Mouse (Mus musculus): ENCODE data around the gene Fryl.

Gene Fryl

GRCm38 (mm10) chr5:73157009-73157408 is 99.4 kb downstream of the Fryl start:
- no peak for DNase-seq (ENCODE audit: low spot score)

- DNase-seq (ENCODE audit: low spot score): no peak
Measured at GRCm38 (mm10) chr5:73156226-73156926, 100.0 kb downstream of the Fryl start.

GRCm38 (mm10) chr5:73153802-73154465 is 102.5 kb downstream of the Fryl start:
- no peak for DNase-seq (ENCODE audit: low spot score)

GRCm38 (mm10) chr5:73152206-73152605 is 104.2 kb downstream of the Fryl start:
- no peak for DNase-seq (ENCODE audit: low spot score)

GRCm38 (mm10) chr5:73150877-73151445 is 105.5 kb downstream of the Fryl start:
- DNase-seq (ENCODE audit: low spot score): no peak

GRCm38 (mm10) chr5:73144987-73145386 is 111.4 kb downstream of the Fryl start:
- no peak for DNase-seq (ENCODE audit: low spot score)

- DNase-seq (ENCODE audit: low spot score): no peak
Measured at GRCm38 (mm10) chr5:73141712-73142111, 114.7 kb downstream of the Fryl start.

- DNase-seq (ENCODE audit: low spot score): no peak
Measured at GRCm38 (mm10) chr5:73141161-73141560, 115.3 kb downstream of the Fryl start.

GRCm38 (mm10) chr5:73137561-73137960 is 118.9 kb downstream of the Fryl start:
- no peak for DNase-seq (ENCODE audit: low spot score)

- DNase-seq (ENCODE audit: low spot score): no peak
Measured at GRCm38 (mm10) chr5:73135959-73136358, 120.5 kb downstream of the Fryl start.

- DNase-seq (ENCODE audit: low spot score): no peak
Measured at GRCm38 (mm10) chr5:73135131-73135530, 121.3 kb downstream of the Fryl start.

- DNase-seq (ENCODE audit: low spot score): no peak
Measured at GRCm38 (mm10) chr5:73133833-73134185, 122.6 kb downstream of the Fryl start.

GRCm38 (mm10) chr5:73132998-73133832 is 123.2 kb downstream of the Fryl start:
- no peak for DNase-seq (ENCODE audit: low spot score)

- peak; percentile 83 for DNase-seq (ENCODE audit: low spot score)
Measured at GRCm38 (mm10) chr5:73130984-73131383, 125.4 kb downstream of the Fryl start.

- no peak for DNase-seq (ENCODE audit: low spot score)
Measured at GRCm38 (mm10) chr5:73129871-73130270, 126.5 kb downstream of the Fryl start.

GRCm38 (mm10) chr5:73119969-73120725 is 136.3 kb downstream of the Fryl start:
- DNase-seq (ENCODE audit: low spot score): no peak

GRCm38 (mm10) chr5:73119524-73119923 is 136.9 kb downstream of the Fryl start:
- DNase-seq (ENCODE audit: low spot score): no peak

GRCm38 (mm10) chr5:73118786-73119185 is 137.6 kb downstream of the Fryl start:
- no peak for DNase-seq (ENCODE audit: low spot score)

- DNase-seq (ENCODE audit: low spot score): no peak
Measured at GRCm38 (mm10) chr5:73114878-73115277, 141.5 kb downstream of the Fryl start.

- no peak for DNase-seq (ENCODE audit: low spot score)
Measured at GRCm38 (mm10) chr5:73112331-73112730, 144.1 kb downstream of the Fryl start.

- no peak for DNase-seq (ENCODE audit: low spot score)
Measured at GRCm38 (mm10) chr5:73103657-73104056, 152.8 kb downstream of the Fryl start.

All from testis, postnatal 10 days (tissue).